Mouse (Mus musculus) intestine, embryonic 14.5 days (tissue): Measurements from ENCODE around the gene Tank. TPM values are rescaled to one million over a fixed set of nuclear protein-coding genes. Genes with fewer than 3 reads are reported as not detected.

Experiments used
- ATAC-seq: fragments of 200-750 bp; cut with Nextera tagmentation; replicated peaks from 2 replicates; pipeline ENCODE4 v1.8.0; 2017; ENCODE audit warnings: low read depth, moderate number of reproducible peaks, moderate TSS enrichment, moderate library complexity; ENCODE audit not compliant: low FRiP score, low TSS enrichment
- DNase-seq: peaks from one replicate; pipeline ENCODE4 v3.0.0-alpha.2; 2018; ENCODE audit warnings: low spot score
- H3K27ac ChIP-seq: fragments of 300-500 bp; sonication (generic); 2 replicates; pipeline ENCODE4 v1.5.1; 2014; ENCODE audit warnings: low read depth, mild to moderate bottlenecking, control low read depth
- H3K27me3 ChIP-seq: fragments of 300-500 bp; sonication (generic); replicated peaks from 2 replicates; pipeline ENCODE4 v1.6.1; 2014; ENCODE audit warnings: low read length, control low read depth; ENCODE audit not compliant: control insufficient read depth, insufficient read depth
- H3K36me3 ChIP-seq: fragments of 300-500 bp; sonication (generic); 2 replicates; pipeline ENCODE4 v1.6.1; 2014; ENCODE audit warnings: low read length, control low read depth; ENCODE audit not compliant: control insufficient read depth, insufficient read depth
- H3K4me1 ChIP-seq: fragments of 300-500 bp; sonication (generic); replicated peaks from 2 replicates; pipeline ENCODE4 v1.6.1; 2014; ENCODE audit warnings: low read length, control low read depth, mixed read lengths; ENCODE audit not compliant: control insufficient read depth, insufficient read depth
- H3K4me2 ChIP-seq: fragments of 300-500 bp; sonication (generic); 2 replicates; pipeline ENCODE4 v1.6.1; 2014; ENCODE audit warnings: low read length
- H3K4me3 ChIP-seq: fragments of 300-500 bp; sonication (generic); 2 replicates; pipeline ENCODE4 v1.5.1; 2014; ENCODE audit warnings: low read depth, low read length, control low read depth, mixed read lengths
- H3K9ac ChIP-seq: fragments of 300-500 bp; sonication (generic); 2 replicates; pipeline ENCODE4 v1.6.1; 2014; ENCODE audit warnings: mild to moderate bottlenecking, low read length
- H3K9me3 ChIP-seq: fragments of 300-500 bp; sonication (generic); 2 replicates; pipeline ENCODE4 v1.6.1; 2016; ENCODE audit warnings: low read length, control low read depth; ENCODE audit not compliant: control insufficient read depth
- WGBS: fragments of 180-500 bp; shearing (Covaris S2); extraction: QIAGEN DNeasy Blood & Tissue Kit; methylation state at CpG from one replicate; pipeline ENCODE4 v1.1.7; 2014; 5-methylcytosine and 5-hydroxymethylcytosine counted together
- polyA plus RNA-seq: library from polyadenylated mRNA; unstranded; fragments of >200 nt; fragmentation: Nextera tagmentation; extraction: Ambion mirVana; gene quantifications from 2 replicates; pipeline ENCODE4 v1.2.1, GENCODE M21; 2014

Gene Tank
- polyA plus RNA-seq, 1 experiment from 2014 or later, result 30.7 TPM

GRCm38 (mm10) chr2:61571343-61571955 is 6.9 kb upstream of the Tank start:
- WGBS, result 37% methylated on average over 4 of the region's 4 CpGs
- H3K4me3 ChIP-seq, result no peak overlapping the region
- H3K27ac ChIP-seq, result no peak overlapping the region
- DNase-seq, result no peak
- no peak overlapping the region for H3K9ac ChIP-seq
- no peaks in the 10 kb centered on the region for H3K27me3 ChIP-seq
- no peaks in the 10 kb centered on the region for H3K9me3 ChIP-seq
- H3K36me3 ChIP-seq, result no peaks in the 10 kb centered on the region
- ATAC-seq, result no peak
- no peaks in the 10 kb centered on the region for H3K4me1 ChIP-seq
- H3K4me2 ChIP-seq, result no peak overlapping the region

- ATAC-seq (no peak), DNase-seq (no peak)
- H3K27ac ChIP-seq, result no peak overlapping the region
- H3K4me1 ChIP-seq, result 0 out of 2 replicates have a peak, but pooled peaks cover 6% of the 10 kb centered on the region
- no peaks in the 10 kb centered on the region for H3K9me3 ChIP-seq
- no peak overlapping the region for H3K9ac ChIP-seq
- 74% methylated on average over 3 of the region's 3 CpGs for WGBS
- H3K36me3 ChIP-seq, result no peaks in the 10 kb centered on the region
- no peak overlapping the region for H3K4me3 ChIP-seq
- no peak overlapping the region for H3K4me2 ChIP-seq
- H3K27me3 ChIP-seq, result no peaks in the 10 kb centered on the region
Observed at GRCm38 (mm10) chr2:61576497-61576896, 1.9 kb upstream of the Tank start.

DNA sequence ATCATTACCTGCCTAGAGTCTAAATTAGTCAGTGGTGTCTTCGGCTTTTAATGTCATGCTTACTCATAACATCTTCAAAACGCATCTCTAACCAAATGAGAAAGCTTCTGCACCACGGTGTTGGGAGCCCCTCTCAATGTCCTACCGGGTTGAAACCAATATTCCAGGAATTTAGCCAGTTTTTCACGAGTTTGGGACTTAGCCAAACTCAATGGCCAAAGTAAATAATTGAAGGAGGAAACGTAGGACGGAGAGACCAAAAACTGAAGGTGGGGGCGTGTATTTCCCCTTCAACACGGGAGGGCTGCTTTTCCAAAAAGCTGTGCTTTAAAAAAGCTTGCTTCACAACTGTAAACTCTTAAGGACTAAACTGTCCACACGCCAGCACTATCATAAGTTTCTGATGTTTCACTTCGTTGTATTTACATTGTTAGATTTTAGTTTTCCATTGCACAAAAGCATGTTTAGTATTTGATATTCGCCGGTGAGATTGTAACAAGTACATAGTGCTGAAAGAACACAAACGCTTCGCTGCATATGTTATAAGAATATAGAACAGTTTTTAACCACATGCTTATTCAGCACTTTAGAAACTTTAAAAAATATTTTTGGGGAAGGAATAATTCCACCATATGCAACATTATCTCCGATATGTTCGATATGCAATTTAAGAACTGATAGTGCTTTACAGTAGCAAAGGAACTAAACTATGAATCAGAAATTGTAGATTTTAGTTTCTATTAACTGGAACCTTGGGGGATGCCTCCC is 1.3 kb upstream of the Tank start:
- WGBS, result 74% methylated on average over 17 of the region's 17 CpGs
- Histone ChIP-seq H3K9me3 (no peaks in the 10 kb centered on the region), H3K4me3 (no peak overlapping the region), H3K27me3 (no peaks in the 10 kb centered on the region), H3K9ac (no peak overlapping the region), H3K36me3 (no peaks in the 10 kb centered on the region), H3K4me2 (no peak overlapping the region), H3K27ac (no peak overlapping the region), H3K4me1 (0 out of 2 replicates have a peak, but pooled peaks cover 6% of the 10 kb centered on the region)
- ATAC-seq (no peak), DNase-seq (no peak)

DNA sequence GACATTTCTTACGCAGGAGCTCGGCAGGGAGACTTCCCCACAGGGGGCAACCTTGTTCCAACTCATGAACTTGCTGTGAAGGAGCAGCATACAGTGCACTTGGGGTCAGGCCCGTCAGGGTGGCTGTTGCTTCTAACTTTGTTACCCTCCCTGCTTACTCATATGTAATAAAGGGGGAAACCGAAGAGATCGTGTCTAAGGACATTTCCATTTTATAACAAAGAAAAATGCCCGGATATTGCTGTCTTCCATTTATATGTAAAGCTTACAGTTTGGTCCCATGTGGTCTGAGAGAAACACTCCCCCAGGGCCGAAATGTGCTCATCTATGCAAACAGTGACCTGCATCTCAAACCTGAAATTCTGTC is 706 bp upstream of the Tank start:
- H3K27me3 ChIP-seq, result no peaks in the 10 kb centered on the region
- no peak overlapping the region for H3K9ac ChIP-seq
- H3K4me2 ChIP-seq, result no peak overlapping the region
- H3K4me1 ChIP-seq, result 0 out of 2 replicates have a peak, but pooled peaks cover 6% of the 10 kb centered on the region
- 71% methylated on average over 7 of the region's 7 CpGs for WGBS
- no peak overlapping the region for H3K27ac ChIP-seq
- H3K4me3 ChIP-seq, result no peak overlapping the region
- ATAC-seq, result no peak
- H3K9me3 ChIP-seq, result no peaks in the 10 kb centered on the region
- no peaks in the 10 kb centered on the region for H3K36me3 ChIP-seq
- DNase-seq, result no peak

DNA sequence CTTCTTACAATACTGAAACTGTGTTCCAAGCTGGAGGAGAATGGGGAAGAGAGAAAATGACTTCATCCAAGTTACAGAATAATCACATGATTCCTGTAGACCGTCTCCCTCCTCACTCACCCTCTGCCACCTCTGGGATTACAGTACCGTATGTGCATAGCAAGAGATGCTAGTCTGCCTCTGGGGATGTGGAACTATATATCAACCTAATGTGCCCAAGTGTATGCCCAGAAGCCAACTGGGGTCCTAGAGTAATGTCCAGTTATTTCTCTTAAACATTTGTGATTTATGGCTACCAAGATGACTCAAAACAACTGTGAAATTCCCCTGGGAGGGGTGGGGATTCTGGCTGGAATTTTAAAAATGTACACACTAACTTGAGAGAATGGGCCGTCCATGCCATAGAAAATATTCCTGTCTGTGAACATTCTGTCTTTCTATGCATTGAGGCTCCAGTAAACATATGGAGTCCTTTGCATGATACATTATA is 1.2 kb downstream of the Tank start:
- H3K4me1 ChIP-seq, result 0 out of 2 replicates have a peak, but pooled peaks cover 6% of the 10 kb centered on the region
- H3K9ac ChIP-seq, result no peak overlapping the region
- DNase-seq (no peak), ATAC-seq (no peak)
- H3K4me2 ChIP-seq, result no peak overlapping the region
- H3K27ac ChIP-seq, result no peak overlapping the region
- no peaks in the 10 kb centered on the region for H3K9me3 ChIP-seq
- H3K36me3 ChIP-seq, result no peaks in the 10 kb centered on the region
- 38% methylated on average over 3 of the region's 3 CpGs for WGBS
- no peaks in the 10 kb centered on the region for H3K27me3 ChIP-seq
- no peak overlapping the region for H3K4me3 ChIP-seq

DNA sequence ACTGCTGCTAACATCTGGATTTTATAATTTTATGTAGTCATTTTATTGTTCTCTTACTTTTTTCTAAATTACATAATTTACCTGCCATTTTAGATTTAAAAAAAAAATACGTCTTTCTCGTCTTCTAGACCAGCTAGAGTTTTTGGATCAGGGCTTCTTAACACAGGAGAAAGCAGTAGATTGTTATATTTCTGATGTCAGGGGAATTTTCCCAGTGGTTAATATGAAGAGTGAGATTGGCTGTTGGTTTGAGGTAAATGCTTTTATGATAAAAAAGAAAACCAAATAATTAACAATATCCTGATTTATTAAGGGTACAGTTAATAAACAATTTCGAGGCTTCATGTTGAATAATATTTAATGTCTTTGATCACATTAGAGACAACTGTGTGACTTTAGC is 1.7 kb downstream of the Tank start:
- no peaks in the 10 kb centered on the region for H3K9me3 ChIP-seq
- ATAC-seq (no peak), DNase-seq (no peak)
- H3K4me3 ChIP-seq, result no peak overlapping the region
- WGBS, result 80% methylated on average over 3 of the region's 3 CpGs
- H3K9ac ChIP-seq, result no peak overlapping the region
- H3K4me1 ChIP-seq, result 0 out of 2 replicates have a peak, but pooled peaks cover 6% of the 10 kb centered on the region
- H3K27me3 ChIP-seq, result no peaks in the 10 kb centered on the region
- H3K4me2 ChIP-seq, result no peak overlapping the region
- no peak overlapping the region for H3K27ac ChIP-seq
- H3K36me3 ChIP-seq, result no peaks in the 10 kb centered on the region

DNA sequence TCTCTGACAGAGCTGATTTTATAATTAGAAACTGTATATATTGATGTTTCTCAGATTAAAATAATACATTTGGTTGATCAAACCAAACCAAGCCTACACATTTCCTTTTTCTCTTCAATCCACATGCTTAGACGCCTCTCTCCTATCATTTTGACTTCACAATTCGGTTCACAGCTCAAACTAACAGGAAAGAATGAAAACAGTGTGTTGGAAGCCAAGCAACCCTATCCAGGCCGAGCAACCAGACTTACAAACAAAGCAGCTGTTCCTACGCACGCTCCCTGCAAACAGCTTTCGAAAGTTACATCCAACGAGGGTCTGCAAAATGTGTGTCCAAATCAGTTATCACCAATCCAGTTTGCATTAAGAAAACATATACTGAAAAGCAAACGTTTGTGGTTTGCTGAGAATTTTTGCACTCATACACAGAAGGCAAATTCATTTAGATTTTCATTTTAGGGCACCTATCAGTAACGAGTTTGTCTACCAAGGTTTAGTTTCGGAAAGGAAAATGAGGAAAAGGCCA is 2.2 kb downstream of the Tank start:
- 66% methylated on average over 10 of the region's 10 CpGs for WGBS
- no peak overlapping the region for H3K4me3 ChIP-seq
- no peaks in the 10 kb centered on the region for H3K9me3 ChIP-seq
- DNase-seq (no peak), ATAC-seq (no peak)
- no peak overlapping the region for H3K27ac ChIP-seq
- H3K36me3 ChIP-seq, result no peaks in the 10 kb centered on the region
- no peak overlapping the region for H3K9ac ChIP-seq
- H3K4me2 ChIP-seq, result no peak overlapping the region
- no peaks in the 10 kb centered on the region for H3K27me3 ChIP-seq
- H3K4me1 ChIP-seq, result 0 out of 2 replicates have a peak, but pooled peaks cover 6% of the 10 kb centered on the region

GRCm38 (mm10) chr2:61582578-61583315 is 4.4 kb downstream of the Tank start:
- 95% methylated on average over 5 of the region's 5 CpGs for WGBS
- H3K9me3 ChIP-seq, result no peaks in the 10 kb centered on the region
- DNase-seq, result no peak
- ATAC-seq, result no peak
- H3K4me3 ChIP-seq, result no peak overlapping the region
- H3K4me1 ChIP-seq, result 0 out of 2 replicates have a peak, but pooled peaks cover 6% of the 10 kb centered on the region
- no peak overlapping the region for H3K27ac ChIP-seq
- no peak overlapping the region for H3K4me2 ChIP-seq
- H3K36me3 ChIP-seq, result no peaks in the 10 kb centered on the region
- H3K9ac ChIP-seq, result no peak overlapping the region
- no peaks in the 10 kb centered on the region for H3K27me3 ChIP-seq
